Mouse (Mus musculus): ENCODE measurements around the gene Sh3gl2. TPM values are rescaled to one million over a fixed set of nuclear protein-coding genes. Genes with fewer than 3 reads are reported as not detected.

Gene Sh3gl2
- polyA plus RNA-seq, 1 experiment: 242 TPM

GRCm38 (mm10) chr4:85585426-85585825, 380.5 kb downstream of the Sh3gl2 start:
- DNase-seq (ENCODE audit: extremely low spot score in 1 of 2, low spot score in 1 of 2): no peak

GRCm38 (mm10) chr4:85588928-85589327, 384.0 kb downstream of the Sh3gl2 start:
- DNase-seq (ENCODE audit: extremely low spot score in 1 of 2, low spot score in 1 of 2): no peak

GRCm38 (mm10) chr4:85591037-85591436, 386.1 kb downstream of the Sh3gl2 start:
- DNase-seq (ENCODE audit: extremely low spot score in 1 of 2, low spot score in 1 of 2): no peak

GRCm38 (mm10) chr4:85594159-85594558, 389.2 kb downstream of the Sh3gl2 start:
- no peak for DNase-seq (ENCODE audit: extremely low spot score in 1 of 2, low spot score in 1 of 2)

GRCm38 (mm10) chr4:85613331-85613730, 408.4 kb downstream of the Sh3gl2 start:
- no peak for DNase-seq (ENCODE audit: extremely low spot score in 1 of 2, low spot score in 1 of 2)

GRCm38 (mm10) chr4:85618746-85619145, 413.8 kb downstream of the Sh3gl2 start:
- DNase-seq (ENCODE audit: extremely low spot score in 1 of 2, low spot score in 1 of 2): no peak

GRCm38 (mm10) chr4:85619261-85619660, 414.3 kb downstream of the Sh3gl2 start:
- no peak for DNase-seq (ENCODE audit: extremely low spot score in 1 of 2, low spot score in 1 of 2)

- no peak for DNase-seq (ENCODE audit: extremely low spot score in 1 of 2, low spot score in 1 of 2)
Measured at GRCm38 (mm10) chr4:85629381-85629780, 424.5 kb downstream of the Sh3gl2 start.

GRCm38 (mm10) chr4:85669271-85669670, 464.3 kb downstream of the Sh3gl2 start:
- no peak for DNase-seq (ENCODE audit: extremely low spot score in 1 of 2, low spot score in 1 of 2)

- no peak for DNase-seq (ENCODE audit: extremely low spot score in 1 of 2, low spot score in 1 of 2)
Measured at GRCm38 (mm10) chr4:85669735-85670134, 464.8 kb downstream of the Sh3gl2 start.

- no peak for DNase-seq (ENCODE audit: extremely low spot score in 1 of 2, low spot score in 1 of 2)
Measured at GRCm38 (mm10) chr4:85672290-85672689, 467.4 kb downstream of the Sh3gl2 start.

GRCm38 (mm10) chr4:85677621-85678020, 472.7 kb downstream of the Sh3gl2 start:
- DNase-seq (ENCODE audit: extremely low spot score in 1 of 2, low spot score in 1 of 2): no peak

- DNase-seq (ENCODE audit: extremely low spot score in 1 of 2, low spot score in 1 of 2): no peak
Measured at GRCm38 (mm10) chr4:85686160-85686559, 481.2 kb downstream of the Sh3gl2 start.
